Mouse (Mus musculus) myocyte (in vitro differentiated cells): ENCODE data around the gene Sptbn4.

ENCODE experiments used
- E2F4 ChIP-seq: IDR thresholded peaks from one replicate; pipeline ENCODE4 v1.6.1; 2011; ENCODE audit warnings: mild to moderate bottlenecking, control low read depth, moderate library complexity; ENCODE audit not compliant: insufficient read depth
- POLR2A ChIP-seq: IDR thresholded peaks from one replicate; pipeline ENCODE4 v1.6.1; 2011; ENCODE audit warnings: low read depth, mild to moderate bottlenecking, control low read depth, moderate library complexity; ENCODE audit not compliant: insufficient read length
- REST ChIP-seq: IDR thresholded peaks from one replicate; pipeline ENCODE4 v1.6.1; 2011; ENCODE audit warnings: mild to moderate bottlenecking, control low read depth, moderate library complexity; ENCODE audit not compliant: insufficient read depth, insufficient read length
- USF1 ChIP-seq: IDR thresholded peaks from one replicate; pipeline ENCODE4 v1.6.1; 2011; ENCODE audit warnings: low read depth, mild to moderate bottlenecking, control low read depth, moderate library complexity

- TF ChIP-seq REST (peak; percentile 43), POLR2A (no peak), E2F4 (no peak), USF1 (no peak)
These were observed 38.9 kb downstream of the Sptbn4 start for GRCm38 (mm10) chr7:27408379-27409176.
